Mouse (Mus musculus): ENCODE results near the gene Pld2.

DNA sequence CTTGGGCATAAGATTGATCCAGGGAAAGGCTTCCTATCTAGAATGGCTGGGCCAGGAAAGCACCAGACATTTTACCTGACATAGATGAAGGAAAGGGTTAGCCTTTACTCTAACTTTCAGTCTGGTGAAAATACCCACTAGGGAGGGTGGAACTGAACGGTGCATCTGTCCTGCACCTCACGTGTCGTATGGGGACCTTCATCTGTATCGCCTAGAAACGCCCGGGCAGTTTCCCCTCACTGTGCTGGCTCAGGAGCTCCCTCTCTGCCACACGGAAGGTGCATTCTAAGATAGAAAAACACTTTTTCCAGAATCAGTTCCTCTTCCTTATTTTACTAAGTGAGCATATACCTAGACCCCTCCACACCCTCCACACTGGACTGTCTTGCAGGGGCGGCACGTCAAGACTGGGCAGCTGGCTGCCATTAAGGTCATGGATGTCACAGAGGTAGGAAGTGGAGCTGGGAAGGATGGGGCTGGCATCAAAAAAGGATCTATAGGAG lies 58.6 kb downstream of the Pld2 start:
- TF ChIP-seq CTCF (IDR thresholded peaks at IDR 0.05; ENCODE audit: low read depth) (no peak), EP300 (IDR thresholded peaks at IDR 0.05; ENCODE audit: low read depth) (no peak)

All from heart, postnatal 0 days (tissue).